Mouse (Mus musculus): ENCODE data around the gene Nufip2. TPM values are rescaled to one million over a fixed set of nuclear protein-coding genes. Genes with fewer than 3 reads are reported as not detected.

The Nufip2 gene
- polyA plus RNA-seq, 1 experiment from 2014 or later: 4.8 TPM

GRCm38 (mm10) chr11:77777937-77778336, 92.0 kb downstream of the Nufip2 start:
- Histone ChIP-seq H3K4me2 (replicated peaks) (no peak overlapping the region), H3K9ac (no peak overlapping the region), H3K9me3 (replicated peaks) (no peaks in the 10 kb centered on the region), H3K27ac (no peak overlapping the region), H3K36me3 (peaks cover 32% of the 10 kb centered on the region), H3K4me1 (peaks cover 19% of the 10 kb centered on the region), H3K27me3 (no peaks in the 10 kb centered on the region), H3K4me3 (no peak overlapping the region)
- 92% methylated on average over 17 of the region's 17 CpGs for WGBS
- ATAC-seq (ENCODE audit: low FRiP score): no peak

- 61% methylated on average over 1 of the region's 1 CpGs for WGBS
- no peaks in the 10 kb centered on the region for H3K27me3 ChIP-seq
- H3K4me3 ChIP-seq: no peak overlapping the region
- H3K9me3 ChIP-seq (replicated peaks): no peaks in the 10 kb centered on the region
- peaks cover 32% of the 10 kb centered on the region for H3K4me1 ChIP-seq
- no peak overlapping the region for H3K9ac ChIP-seq
- no peak for ATAC-seq (ENCODE audit: low FRiP score)
- H3K27ac ChIP-seq: no peak overlapping the region
- H3K4me2 ChIP-seq (replicated peaks): no peak overlapping the region
- H3K36me3 ChIP-seq: peaks cover 32% of the 10 kb centered on the region
Measured at GRCm38 (mm10) chr11:77779240-77779639, 93.3 kb downstream of the Nufip2 start.

GRCm38 (mm10) chr11:77781088-77781487, 95.1 kb downstream of the Nufip2 start:
- Histone ChIP-seq H3K27me3 (no peaks in the 10 kb centered on the region), H3K9ac (no peak overlapping the region), H3K36me3 (peaks cover 32% of the 10 kb centered on the region), H3K9me3 (replicated peaks) (no peaks in the 10 kb centered on the region), H3K4me2 (replicated peaks) (no peak overlapping the region), H3K27ac (no peak overlapping the region), H3K4me3 (no peak overlapping the region), H3K4me1 (peaks cover 41% of the 10 kb centered on the region)
- no peak for ATAC-seq (ENCODE audit: low FRiP score)
- WGBS: 65% methylated on average over 7 of the region's 7 CpGs

- H3K9ac ChIP-seq: no peak overlapping the region
- H3K9me3 ChIP-seq (replicated peaks): no peaks in the 10 kb centered on the region
- 89% methylated on average over 7 of the region's 7 CpGs for WGBS
- peaks cover 48% of the 10 kb centered on the region for H3K4me1 ChIP-seq
- no peak for ATAC-seq (ENCODE audit: low FRiP score)
- H3K36me3 ChIP-seq: peaks cover 30% of the 10 kb centered on the region
- H3K27ac ChIP-seq: no peak overlapping the region
- H3K4me2 ChIP-seq (replicated peaks): no peak overlapping the region
- no peaks in the 10 kb centered on the region for H3K27me3 ChIP-seq
- H3K4me3 ChIP-seq: no peak overlapping the region
Measured at GRCm38 (mm10) chr11:77782104-77782815, 96.3 kb downstream of the Nufip2 start.

- ATAC-seq (ENCODE audit: low FRiP score): no peak
- 58% methylated on average over 10 of the region's 10 CpGs for WGBS
- Histone ChIP-seq H3K9ac (no peak overlapping the region), H3K36me3 (peaks cover 19% of the 10 kb centered on the region), H3K4me2 (replicated peaks) (0 out of 2 replicates have a peak overlapping the region, but pooled peaks have one; percentile 9), H3K9me3 (replicated peaks) (no peaks in the 10 kb centered on the region), H3K27me3 (no peaks in the 10 kb centered on the region), H3K27ac (peak overlapping the region; percentile 30; the same call in 1 of the 2 replicates), H3K4me1 (peaks cover 48% of the 10 kb centered on the region), H3K4me3 (no peak overlapping the region)
Measured at GRCm38 (mm10) chr11:77783211-77783746, 97.3 kb downstream of the Nufip2 start.

- 0 out of 2 replicates have a peak, but pooled peaks have one; percentile 48 for ATAC-seq (ENCODE audit: low FRiP score)
- H3K4me2 ChIP-seq (replicated peaks): 0 out of 2 replicates have a peak overlapping the region, but pooled peaks have one; percentile 9
Measured at GRCm38 (mm10) chr11:77783747-77784646, 98.0 kb downstream of the Nufip2 start.

GRCm38 (mm10) chr11:77784894-77785293, 98.9 kb downstream of the Nufip2 start:
- H3K9ac ChIP-seq: no peak overlapping the region
- H3K9me3 ChIP-seq (replicated peaks): no peaks in the 10 kb centered on the region
- peaks cover 9% of the 10 kb centered on the region; the same call in 1 of the 2 replicates for H3K36me3 ChIP-seq
- no peak overlapping the region for H3K4me3 ChIP-seq
- H3K4me2 ChIP-seq (replicated peaks): no peak overlapping the region
- no peak for ATAC-seq (ENCODE audit: low FRiP score)
- H3K4me1 ChIP-seq: peaks cover 48% of the 10 kb centered on the region
- 87% methylated on average over 9 of the region's 9 CpGs for WGBS
- H3K27me3 ChIP-seq: no peaks in the 10 kb centered on the region
- 0 out of 2 replicates have a peak overlapping the region, but pooled peaks have one; percentile 1 for H3K27ac ChIP-seq

More at GRCm38 (mm10) chr11:77783747-77784646, 98.0 kb downstream of the Nufip2 start:
- WGBS: 54% methylated on average over 18 of the region's 18 CpGs
- Histone ChIP-seq H3K27ac (peak overlapping the region; percentile 30; the same call in 1 of the 2 replicates), H3K4me3 (no peak overlapping the region), H3K9ac (no peak overlapping the region), H3K27me3 (no peaks in the 10 kb centered on the region), H3K4me1 (peaks cover 48% of the 10 kb centered on the region), H3K36me3 (peaks cover 16% of the 10 kb centered on the region; the same call in 1 of the 2 replicates), H3K9me3 (replicated peaks) (no peaks in the 10 kb centered on the region)

GRCm38 (mm10) chr11:77785396-77785767, 99.4 kb downstream of the Nufip2 start:
- H3K27ac ChIP-seq: peak overlapping the region; percentile 19; the same call in 1 of the 2 replicates
- WGBS: 20% methylated on average over 5 of the region's 5 CpGs

GRCm38 (mm10) chr11:77785768-77786561, 100.0 kb downstream of the Nufip2 start:
- Histone ChIP-seq H3K4me3 (no peak overlapping the region), H3K36me3 (peaks cover 3% of the 10 kb centered on the region; the same call in 1 of the 2 replicates), H3K4me2 (replicated peaks) (no peak overlapping the region), H3K27me3 (no peaks in the 10 kb centered on the region), H3K9me3 (replicated peaks) (no peaks in the 10 kb centered on the region), H3K9ac (no peak overlapping the region), H3K4me1 (peaks cover 53% of the 10 kb centered on the region), H3K27ac (peak overlapping the region; percentile 62)
- WGBS: 47% methylated on average over 7 of the region's 7 CpGs
- ATAC-seq (ENCODE audit: low FRiP score): no peak

More at GRCm38 (mm10) chr11:77785396-77785767, 99.4 kb downstream of the Nufip2 start:
- Histone ChIP-seq H3K9me3 (replicated peaks) (no peaks in the 10 kb centered on the region), H3K4me1 (peaks cover 52% of the 10 kb centered on the region), H3K27me3 (no peaks in the 10 kb centered on the region), H3K36me3 (peaks cover 8% of the 10 kb centered on the region; the same call in 1 of the 2 replicates), H3K4me2 (replicated peaks) (no peak overlapping the region), H3K4me3 (no peak overlapping the region), H3K9ac (no peak overlapping the region)
- ATAC-seq (ENCODE audit: low FRiP score): no peak

GRCm38 (mm10) chr11:77787707-77788106, 101.8 kb downstream of the Nufip2 start, which contains the start of gene Gm10277:
Gene Gm10277, minus strand, starts transcription at chr11:77787747.
- Histone ChIP-seq H3K27me3 (no peaks in the 10 kb centered on the region), H3K9me3 (replicated peaks) (no peaks in the 10 kb centered on the region), H3K36me3 (no peaks in the 10 kb centered on the region), H3K4me3 (no peak within 1 kb of the TSS), H3K27ac (peak within 1 kb of the TSS; percentile 62), H3K4me2 (replicated peaks) (no peak within 1 kb of the TSS), H3K9ac (no peak within 1 kb of the TSS), H3K4me1 (peaks cover 63% of the 10 kb centered on the region)
- no peak for ATAC-seq (ENCODE audit: low FRiP score)
- 86% methylated on average over 5 of the region's 5 CpGs for WGBS

- Histone ChIP-seq H3K4me3 (no peak overlapping the region), H3K9ac (no peak overlapping the region), H3K27me3 (no peaks in the 10 kb centered on the region), H3K4me1 (peaks cover 57% of the 10 kb centered on the region), H3K9me3 (replicated peaks) (no peaks in the 10 kb centered on the region), H3K4me2 (replicated peaks) (no peak overlapping the region), H3K36me3 (no peaks in the 10 kb centered on the region), H3K27ac (no peak overlapping the region)
- ATAC-seq (ENCODE audit: low FRiP score): no peak
- WGBS: 90% methylated on average over 5 of the region's 5 CpGs
Measured at GRCm38 (mm10) chr11:77789512-77789911, 103.6 kb downstream of the Nufip2 start.
